Mouse (Mus musculus) G1E (cell line): ENCODE results near the gene Cyth1. TPM values are rescaled to one million over a fixed set of nuclear protein-coding genes. Genes with fewer than 3 reads are reported as not detected.
A peak's percentile ranks its signal among the peaks of the same experiment; 100 is the strongest.

Experiments
- ATAC-seq: 2 replicates; pipeline ENCODE4 v1.8.0; 2016; ENCODE audit warnings: mild to moderate bottlenecking; ENCODE audit not compliant: insufficient number of reproducible peaks, poor library complexity, low FRiP score, severe bottlenecking; ENCODE audit errors: extremely low read depth
- DNase-seq: peaks from one replicate; pipeline ENCODE4 v3.0.0; 2012; ENCODE audit warnings: low spot score
- H3K27me3 ChIP-seq: 2 replicates; pipeline ENCODE4 v1.6.1; 2012; ENCODE audit warnings: mild to moderate bottlenecking, low read length, inconsistent platforms; ENCODE audit not compliant: insufficient read depth
- H3K36me3 ChIP-seq: replicated peaks from 2 replicates; pipeline ENCODE3; 2012; ENCODE audit warnings: mild to moderate bottlenecking, inconsistent platforms
- H3K4me1 ChIP-seq: 2 replicates; pipeline ENCODE4 v1.6.1; 2012; ENCODE audit warnings: low read depth, low read length, inconsistent platforms, mixed read lengths; ENCODE audit not compliant: insufficient read depth
- H3K4me3 ChIP-seq: 2 replicates; pipeline ENCODE4 v1.5.1; 2012; ENCODE audit warnings: low read depth, mild to moderate bottlenecking, inconsistent platforms, low read length, moderate library complexity, mixed read lengths
- H3K9me3 ChIP-seq: replicated peaks from 2 replicates; pipeline ENCODE4 v1.6.1; 2012; ENCODE audit warnings: inconsistent platforms
- CTCF ChIP-seq: IDR thresholded peaks from 2 replicates; pipeline ENCODE4 v1.5.1; 2012; ENCODE audit warnings: low read depth, low read length, inconsistent platforms, mixed read lengths
- GATA1 ChIP-seq: IDR thresholded peaks from 2 replicates; pipeline ENCODE4 v1.6.1; 2012; ENCODE audit warnings: borderline replicate concordance, low read length, inconsistent platforms, mixed read lengths
- GATA2 ChIP-seq: IDR thresholded peaks from 2 replicates; pipeline ENCODE4 v1.6.1; 2012; ENCODE audit warnings: low read depth, low read length, inconsistent platforms, borderline replicate concordance
- POLR2AphosphoS5 ChIP-seq: IDR thresholded peaks from 2 replicates; pipeline ENCODE4 v1.6.1; 2012; ENCODE audit warnings: low read depth, low read length, inconsistent platforms; ENCODE audit not compliant: insufficient replicate concordance
- TAL1 ChIP-seq: conservative IDR thresholded peaks from 2 replicates; pipeline ENCODE4 v1.6.1; 2012; ENCODE audit warnings: low read depth, low read length, inconsistent platforms, mixed read lengths
- polyA plus RNA-seq: library from polyadenylated mRNA; stranded (reverse); fragments of >175 nt; gene quantifications from 2 replicates; pipeline ENCODE4 v1.2.3, GENCODE M21; 2012
- total RNA-seq, 2 experiments: library from RNA; stranded (forward) in 1 of 2; stranded (reverse) in 1 of 2; fragments of 200-1000 nt in 1 of 2; fragments of >200 nt in 1 of 2; fragmentation: Nextera tagmentation in 1 of 2; gene quantifications; 2 replicates each; pipeline ENCODE4 v1.2.3; 2014 to 2017

The Cyth1 gene
- total and polyA plus RNA-seq, 3 experiments: 3.1 to 7.1 (median 4.0) TPM

- TF ChIP-seq GATA1 (no peak), CTCF (no peak), POLR2AphosphoS5 (no peak), GATA2 (no peak), TAL1 (no peak)
- DNase-seq (no peak), ATAC-seq (no peak)
- Histone ChIP-seq H3K27me3 (peaks cover 6% of the 10 kb centered on the region; the same call in 1 of the 2 replicates), H3K36me3 (peaks cover 38% of the 10 kb centered on the region), H3K4me3 (peak overlapping the region; percentile 99), H3K4me1 (peaks cover 43% of the 10 kb centered on the region), H3K9me3 (no peaks in the 10 kb centered on the region)
Measured at GRCm38 (mm10) chr11:118289562-118289961, 41.2 kb upstream of the Cyth1 start.

- Histone ChIP-seq H3K4me1 (peaks cover 43% of the 10 kb centered on the region), H3K4me3 (peak overlapping the region; percentile 99), H3K27me3 (peaks cover 4% of the 10 kb centered on the region; the same call in 1 of the 2 replicates), H3K9me3 (no peaks in the 10 kb centered on the region), H3K36me3 (peaks cover 43% of the 10 kb centered on the region)
- ATAC-seq: no peak
- TF ChIP-seq TAL1 (no peak), GATA2 (no peak), POLR2AphosphoS5 (no peak)
- DNase-seq: peak; percentile 39
Measured at GRCm38 (mm10) chr11:118289037-118289511, 40.7 kb upstream of the Cyth1 start.

- no peaks in the 10 kb centered on the region for H3K9me3 ChIP-seq
- DNase-seq (no peak), ATAC-seq (no peak)
- no peak overlapping the region; the same call in 1 of the 2 replicates for H3K4me3 ChIP-seq
- peaks cover 44% of the 10 kb centered on the region for H3K4me1 ChIP-seq
- TF ChIP-seq GATA1: no peak
- no peak for TF ChIP-seq CTCF
- no peak for TF ChIP-seq TAL1
- TF ChIP-seq GATA2: no peak
- TF ChIP-seq POLR2AphosphoS5: no peak
- no peaks in the 10 kb centered on the region for H3K27me3 ChIP-seq
- peaks cover 58% of the 10 kb centered on the region for H3K36me3 ChIP-seq
Measured at GRCm38 (mm10) chr11:118287573-118287972, 39.2 kb upstream of the Cyth1 start.

GRCm38 (mm10) chr11:118286434-118286833 lies 38.0 kb upstream of the Cyth1 start:
- DNase-seq (no peak), ATAC-seq (no peak)
- Histone ChIP-seq H3K4me3 (no peak overlapping the region), H3K4me1 (peaks cover 50% of the 10 kb centered on the region), H3K27me3 (no peaks in the 10 kb centered on the region), H3K9me3 (no peaks in the 10 kb centered on the region), H3K36me3 (peaks cover 70% of the 10 kb centered on the region)
- TF ChIP-seq CTCF: no peak
- TF ChIP-seq TAL1: no peak
- TF ChIP-seq GATA2: no peak
- TF ChIP-seq GATA1: no peak
- no peak for TF ChIP-seq POLR2AphosphoS5

- peaks cover 46% of the 10 kb centered on the region for H3K4me1 ChIP-seq
- no peak overlapping the region for H3K4me3 ChIP-seq
- DNase-seq (no peak), ATAC-seq (no peak)
- H3K9me3 ChIP-seq: no peaks in the 10 kb centered on the region
- TF ChIP-seq POLR2AphosphoS5 (no peak), GATA1 (no peak), GATA2 (no peak), CTCF (no peak), TAL1 (no peak)
- no peaks in the 10 kb centered on the region for H3K27me3 ChIP-seq
- H3K36me3 ChIP-seq: peaks cover 76% of the 10 kb centered on the region
Measured at GRCm38 (mm10) chr11:118285791-118286190, 37.4 kb upstream of the Cyth1 start.

GRCm38 (mm10) chr11:118280218-118280617 lies 31.8 kb upstream of the Cyth1 start:
- H3K4me1 ChIP-seq: peaks cover 15% of the 10 kb centered on the region; the same call in 1 of the 2 replicates
- H3K9me3 ChIP-seq: no peaks in the 10 kb centered on the region
- H3K27me3 ChIP-seq: no peaks in the 10 kb centered on the region
- H3K4me3 ChIP-seq: no peak overlapping the region
- no peak for TF ChIP-seq GATA2
- no peak for TF ChIP-seq POLR2AphosphoS5
- TF ChIP-seq TAL1: no peak
- no peak for TF ChIP-seq GATA1
- no peak for TF ChIP-seq CTCF
- no peak for ATAC-seq
- peaks cover 100% of the 10 kb centered on the region for H3K36me3 ChIP-seq
- no peak for DNase-seq

- Histone ChIP-seq H3K27me3 (no peaks in the 10 kb centered on the region), H3K9me3 (no peaks in the 10 kb centered on the region), H3K36me3 (peaks cover 100% of the 10 kb centered on the region), H3K4me1 (peaks cover 4% of the 10 kb centered on the region; the same call in 1 of the 2 replicates), H3K4me3 (no peak overlapping the region)
- DNase-seq (no peak), ATAC-seq (no peak)
- TF ChIP-seq GATA1 (no peak), POLR2AphosphoS5 (no peak), TAL1 (no peak), CTCF (no peak), GATA2 (no peak)
Measured at GRCm38 (mm10) chr11:118276328-118276727, 27.9 kb upstream of the Cyth1 start.
